Mouse (Mus musculus): ENCODE data around the gene Slc9b1.

Slc9b1 gene

GRCm38 (mm10) chr3:135379868-135380267, 32.0 kb downstream of the Slc9b1 start:
- DNase-seq (ENCODE audit: low read depth in 1 of 2, low spot score in 2 of 2) = no peak

DNA sequence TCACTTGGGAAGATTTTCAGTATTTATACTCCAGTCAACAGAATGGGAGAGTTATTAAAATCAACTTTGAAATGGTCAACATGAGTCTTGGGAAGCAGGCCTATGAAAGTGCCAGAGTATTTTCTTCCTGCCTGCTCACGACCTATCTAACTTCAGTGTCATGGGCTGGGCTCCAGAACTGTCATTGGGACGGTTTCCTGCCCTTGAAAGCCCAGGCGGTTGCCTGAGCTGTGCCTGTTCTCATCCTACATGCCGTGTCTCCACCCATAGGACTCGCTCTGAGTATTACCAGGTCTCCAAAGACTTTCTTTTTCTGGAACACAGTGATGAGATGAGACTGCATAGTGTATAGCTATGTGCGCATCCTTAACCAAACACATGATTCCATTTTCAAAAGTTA, 45.4 kb downstream of the Slc9b1 start:
- no peak for DNase-seq (ENCODE audit: low read depth in 1 of 2, low spot score in 2 of 2)

- DNase-seq (ENCODE audit: low read depth in 1 of 2, low spot score in 2 of 2) = no peak
These were observed 47.3 kb downstream of the Slc9b1 start for GRCm38 (mm10) chr3:135395085-135395484.

DNA sequence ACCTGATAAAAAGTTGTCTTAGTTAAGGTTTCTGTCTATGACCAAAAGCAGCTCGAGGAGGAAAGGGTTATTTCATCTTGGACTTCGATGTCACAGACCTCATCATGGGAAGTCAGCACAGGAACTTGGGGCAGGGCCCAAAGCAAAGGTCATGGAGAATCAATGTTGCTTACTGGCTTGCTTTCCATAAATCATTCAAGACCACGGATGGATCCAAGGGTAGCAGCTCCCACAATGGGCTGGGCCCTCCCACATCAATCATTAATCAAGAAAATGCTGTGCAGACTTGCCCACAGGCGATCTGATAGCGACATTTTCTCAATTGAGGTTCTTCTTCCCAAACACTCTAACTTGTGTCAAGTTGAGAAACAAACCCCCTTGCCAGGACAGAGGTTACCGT, 48.3 kb downstream of the Slc9b1 start:
- no peak for DNase-seq (ENCODE audit: low read depth in 1 of 2, low spot score in 2 of 2)

GRCm38 (mm10) chr3:135397112-135397511, 49.3 kb downstream of the Slc9b1 start:
- DNase-seq (ENCODE audit: low read depth in 1 of 2, low spot score in 2 of 2) = no peak

DNA sequence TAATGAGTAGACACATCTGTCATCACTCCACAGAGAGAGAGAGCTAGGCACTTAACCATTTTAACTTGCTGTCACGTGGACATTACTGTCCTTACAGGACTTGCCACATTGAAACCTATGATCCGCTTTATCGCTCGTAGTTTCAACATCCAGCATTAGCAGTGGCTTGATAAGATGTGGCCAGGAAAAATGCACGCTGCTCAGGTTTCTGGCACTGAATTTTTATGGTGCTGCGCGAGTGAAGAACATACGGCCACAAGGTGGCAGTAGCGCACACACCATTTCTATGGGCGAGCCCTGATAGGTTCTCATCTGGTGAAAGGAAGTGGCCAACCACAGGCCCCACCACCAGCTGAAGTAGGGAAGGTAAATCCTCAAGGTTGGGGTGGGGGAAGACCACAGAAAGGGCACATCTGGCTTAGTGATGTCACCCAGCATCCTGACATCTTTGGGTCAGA, 54.4 kb downstream of the Slc9b1 start:
- peak; percentile 57 to 74 for DNase-seq (ENCODE audit: low read depth in 1 of 2, low spot score in 2 of 2)

DNA sequence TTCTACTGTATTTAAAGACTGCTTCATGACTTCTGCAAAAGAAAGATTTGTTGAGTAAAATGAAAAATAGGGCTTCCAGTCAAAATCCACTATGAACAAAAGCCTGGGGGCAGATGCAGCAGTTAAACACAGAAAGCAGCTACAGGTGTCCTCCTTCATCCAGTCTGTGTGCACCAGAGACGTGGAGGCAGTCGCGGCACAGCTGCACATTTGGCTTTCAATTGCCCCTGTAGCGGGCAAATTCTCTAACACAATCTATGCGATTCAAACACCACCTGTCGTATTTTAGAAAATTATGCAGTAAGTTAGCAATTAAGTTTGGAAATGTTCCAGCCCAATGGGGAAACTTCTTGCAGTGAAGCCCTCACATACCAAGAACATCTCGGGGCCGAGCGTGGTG, 55.4 kb downstream of the Slc9b1 start:
- no peak for DNase-seq (ENCODE audit: low read depth in 1 of 2, low spot score in 2 of 2)

DNA sequence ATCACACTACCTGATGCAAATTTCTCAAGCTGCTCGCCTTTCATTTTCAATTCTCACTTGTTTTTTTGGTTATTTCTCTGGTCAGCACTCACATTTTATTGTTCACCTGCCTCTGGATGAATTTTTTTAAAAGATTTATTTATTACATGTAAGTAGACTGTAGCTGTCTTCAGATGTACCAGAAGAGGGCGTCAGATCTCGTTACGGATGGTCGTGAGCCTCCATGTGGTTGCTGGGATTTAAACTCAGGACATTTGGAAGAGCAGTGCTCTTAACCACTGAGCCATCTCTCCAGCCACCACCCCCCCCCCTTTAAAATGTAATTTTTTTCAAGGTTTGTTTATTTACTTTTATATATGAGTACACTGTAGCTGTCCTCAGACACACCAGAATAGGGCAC, 56.0 kb downstream of the Slc9b1 start:
- no peak for DNase-seq (ENCODE audit: low read depth in 1 of 2, low spot score in 2 of 2)

- DNase-seq (ENCODE audit: low read depth in 1 of 2, low spot score in 2 of 2) = no peak
These were observed 56.8 kb downstream of the Slc9b1 start for GRCm38 (mm10) chr3:135404599-135404998.

DNA sequence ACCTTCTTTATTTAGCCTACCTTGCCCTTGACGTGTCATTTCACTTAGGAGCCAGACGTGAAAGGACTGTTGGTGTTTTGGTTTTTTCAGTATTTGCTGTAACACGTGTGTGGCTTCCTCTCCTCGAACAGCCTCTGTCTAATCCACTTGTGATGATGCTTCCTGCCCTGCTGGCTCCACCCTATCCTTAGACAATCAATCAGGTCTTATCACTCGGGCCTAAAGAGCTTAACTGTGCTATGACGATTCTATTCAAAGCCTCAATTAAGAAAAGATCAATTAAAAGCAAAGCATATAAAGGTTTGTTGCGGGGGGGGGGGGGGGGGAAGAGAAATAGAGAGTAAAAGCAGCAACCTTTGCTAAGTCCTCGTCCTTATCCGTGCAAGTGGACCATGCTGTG, 59.5 kb downstream of the Slc9b1 start:
- no peak for DNase-seq (ENCODE audit: low read depth in 1 of 2, low spot score in 2 of 2)

GRCm38 (mm10) chr3:135409219-135409618, 61.4 kb downstream of the Slc9b1 start:
- DNase-seq (ENCODE audit: low read depth in 1 of 2, low spot score in 2 of 2) = no peak

DNA sequence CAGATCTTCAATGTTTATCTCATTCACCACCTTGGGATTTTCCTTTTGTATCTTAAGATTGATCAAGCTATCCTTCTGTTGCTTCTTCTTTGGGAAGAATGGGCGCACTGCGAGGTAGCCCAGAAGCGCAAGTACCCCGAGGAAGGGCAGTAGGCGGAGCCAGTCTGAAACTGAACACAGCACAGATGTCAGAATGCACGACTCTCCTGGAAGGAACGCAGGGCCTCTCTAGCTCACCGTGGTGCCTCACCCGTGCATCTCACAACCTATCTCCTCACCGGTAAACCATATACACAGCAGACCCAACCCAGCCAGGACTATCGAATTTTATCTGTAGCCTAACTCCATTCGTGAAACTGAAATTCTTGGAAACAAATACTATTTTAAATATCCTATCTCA, 63.2 kb downstream of the Slc9b1 start:
- DNase-seq (ENCODE audit: low read depth in 1 of 2, low spot score in 2 of 2) = no peak

- DNase-seq (ENCODE audit: low read depth in 1 of 2, low spot score in 2 of 2) = no peak
These were observed 64.0 kb downstream of the Slc9b1 start for GRCm38 (mm10) chr3:135411824-135412223.

- no peak for DNase-seq (ENCODE audit: low read depth in 1 of 2, low spot score in 2 of 2)
These were observed 69.4 kb downstream of the Slc9b1 start for GRCm38 (mm10) chr3:135417245-135417644.

DNA sequence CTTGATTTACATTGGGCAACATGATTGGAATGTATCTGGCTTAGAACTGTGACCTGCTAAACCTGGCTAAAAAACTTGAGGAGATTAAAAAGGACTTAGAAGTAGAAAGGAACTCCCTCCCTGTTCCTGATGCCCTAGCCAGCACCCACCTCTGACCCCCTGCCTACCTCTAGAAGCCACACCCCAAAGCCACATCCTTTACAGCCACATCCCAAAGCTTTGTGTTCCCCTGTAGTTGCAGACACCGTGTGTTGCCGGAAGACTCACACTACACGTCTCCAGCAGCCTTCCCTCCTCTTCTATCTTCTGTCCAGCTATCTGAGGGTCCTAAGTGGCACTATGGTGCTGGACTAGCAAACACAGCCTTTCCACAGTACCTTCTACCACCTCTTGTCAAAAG, 70.0 kb downstream of the Slc9b1 start:
- no peak for DNase-seq (ENCODE audit: low read depth in 1 of 2, low spot score in 2 of 2)

DNA sequence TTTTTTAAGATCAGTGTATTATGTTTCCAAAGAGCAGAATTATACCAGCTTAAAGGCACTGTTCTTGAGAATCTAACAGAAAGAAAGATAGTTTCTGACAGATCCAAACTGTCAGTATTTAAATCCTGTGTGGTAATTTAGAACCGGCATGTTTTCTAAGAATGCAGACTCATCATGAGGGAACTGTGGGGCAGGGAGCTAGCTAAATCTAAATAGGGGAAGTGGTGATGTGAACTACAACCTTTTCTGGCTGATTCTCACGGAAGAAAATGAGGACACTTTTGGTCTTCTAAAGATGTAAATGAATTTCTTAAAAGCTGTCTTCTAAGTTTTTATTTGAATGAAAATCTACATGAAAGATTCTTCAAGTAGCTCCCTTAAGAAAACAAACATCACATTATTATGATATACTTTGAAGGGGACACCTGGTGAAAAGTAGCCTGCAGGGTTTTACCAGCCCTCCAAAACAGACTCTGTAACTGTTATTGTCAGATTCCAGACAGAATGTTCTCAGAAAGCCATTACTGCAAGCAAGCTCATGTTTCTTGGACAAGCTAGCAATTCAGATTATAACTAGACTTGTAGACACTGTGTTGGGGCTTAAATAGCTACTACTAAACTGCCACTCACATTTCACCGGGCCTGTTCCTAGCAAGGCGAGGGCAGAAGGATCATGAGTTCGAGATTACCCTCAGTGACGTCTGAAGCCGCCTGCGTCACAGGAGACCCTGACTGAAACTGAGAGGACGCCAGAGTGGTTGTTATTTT, 72.9 kb downstream of the Slc9b1 start:
- DNase-seq (ENCODE audit: low read depth in 1 of 2, low spot score in 2 of 2) = no peak

DNA sequence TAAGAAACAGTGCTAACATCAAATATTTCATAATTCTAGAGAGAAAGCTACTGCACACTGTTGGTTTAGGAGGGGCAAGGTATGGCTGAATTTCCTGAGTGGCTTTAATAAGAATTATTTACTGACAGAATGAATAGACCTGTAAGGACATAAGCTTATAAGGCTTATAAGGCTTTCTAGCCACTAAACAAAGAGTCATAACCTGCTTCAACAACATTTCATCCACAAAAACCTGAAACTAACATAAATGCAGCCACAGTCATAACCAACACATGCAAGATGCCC, 73.4 kb downstream of the Slc9b1 start:
- no peak for DNase-seq (ENCODE audit: low read depth in 1 of 2, low spot score in 2 of 2)

DNA sequence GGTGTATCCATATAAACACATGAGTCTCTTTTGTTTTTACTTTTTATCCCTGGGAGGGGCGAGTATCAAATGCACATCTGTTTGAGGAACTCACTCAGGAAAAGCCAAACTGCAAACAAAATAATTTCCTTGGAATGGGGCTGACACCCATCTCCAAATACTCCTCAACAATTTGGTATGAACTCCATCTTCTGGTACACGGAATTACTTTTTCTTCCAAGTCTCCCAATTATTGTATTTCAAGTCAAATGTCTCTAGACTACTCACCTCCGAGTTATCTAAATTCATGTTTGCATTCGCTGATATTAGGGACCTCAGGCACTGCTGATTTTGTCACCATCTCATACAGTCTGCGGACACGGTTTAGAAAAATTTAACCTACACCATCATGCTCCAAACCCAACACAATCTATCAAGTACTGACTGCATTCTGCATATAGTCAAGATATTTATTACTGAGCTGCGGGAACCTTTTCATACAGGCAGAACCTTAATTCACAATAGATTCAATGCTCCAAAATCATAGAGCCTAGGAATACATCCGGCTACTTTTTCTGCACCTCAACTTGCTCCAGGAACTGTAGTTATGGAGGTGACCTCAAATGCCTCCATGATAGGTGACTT, 74.5 kb downstream of the Slc9b1 start:
- no peak for DNase-seq (ENCODE audit: low read depth in 1 of 2, low spot score in 2 of 2)

GRCm38 (mm10) chr3:135422856-135423607, 75.2 kb downstream of the Slc9b1 start:
- peak; percentile 45 to 78 for DNase-seq (ENCODE audit: low read depth in 1 of 2, low spot score in 2 of 2)

DNA sequence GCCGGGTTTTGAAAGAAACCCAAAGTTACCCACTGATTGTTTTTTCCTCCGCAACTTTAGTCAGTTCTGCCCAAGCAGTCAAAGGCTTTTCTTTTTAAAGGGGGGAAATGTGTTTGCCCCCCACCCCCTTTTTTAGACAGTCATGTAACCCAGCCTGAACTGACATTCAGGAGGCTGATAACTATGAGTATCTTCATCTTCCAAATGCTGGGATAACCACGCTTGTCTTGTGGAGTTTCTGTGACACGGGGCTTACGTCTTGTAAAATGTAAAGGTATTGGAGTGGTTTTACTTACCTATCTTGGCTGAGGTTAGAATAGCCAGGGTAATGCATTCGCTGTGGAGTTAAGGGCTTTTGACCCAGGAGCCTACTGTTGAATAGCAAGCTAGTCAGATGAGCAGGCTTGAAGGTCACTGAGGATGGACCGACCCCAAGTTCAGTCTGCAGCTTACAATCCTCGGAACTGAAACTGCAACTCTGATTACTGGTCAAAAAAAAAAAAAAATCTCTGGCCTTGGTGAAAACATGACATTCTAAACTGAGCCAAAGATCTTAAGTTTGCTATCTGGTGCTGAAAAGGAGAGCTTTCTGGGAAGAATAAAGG, 75.9 kb downstream of the Slc9b1 start, which contains the start of gene Cisd2:
TSS of gene Cisd2 (minus strand) at position 318 of the 605 bp plus-strand sequence.
- no peak for DNase-seq (ENCODE audit: low read depth in 1 of 2, low spot score in 2 of 2)

- no peak for DNase-seq (ENCODE audit: low read depth in 1 of 2, low spot score in 2 of 2)
These were observed 89.2 kb downstream of the Slc9b1 start for GRCm38 (mm10) chr3:135436901-135437616.
